Mouse (Mus musculus): ENCODE measurements around the gene Rgs7. TPM values are rescaled to one million over a fixed set of nuclear protein-coding genes. Genes with fewer than 3 reads are reported as not detected.

The Rgs7 gene
- polyA plus RNA-seq, 1 experiment = 90.9 TPM

DNA sequence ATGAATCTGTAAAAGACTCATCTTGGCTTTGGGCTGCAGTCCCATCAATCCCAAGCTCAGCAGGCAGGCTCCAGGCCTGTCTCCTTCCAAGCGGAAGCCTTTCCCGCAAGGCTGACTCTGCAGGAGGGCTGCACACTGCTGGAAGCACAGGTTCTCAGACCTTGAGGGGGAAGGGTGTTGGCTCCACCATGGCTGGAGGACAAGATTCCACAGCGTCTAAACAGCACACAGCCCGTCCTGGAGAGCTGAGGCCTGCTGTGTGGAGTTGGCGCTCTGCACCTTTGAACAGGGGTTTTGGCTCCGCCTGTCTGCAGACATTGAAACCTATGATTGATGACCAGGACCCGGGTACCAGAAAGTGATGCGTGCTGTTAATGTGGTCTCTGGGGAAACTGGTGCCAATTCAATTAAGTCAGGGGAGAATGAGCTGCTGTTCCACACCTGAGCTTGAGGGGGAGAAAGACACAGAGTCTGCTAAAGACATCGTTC, 463.5 kb downstream of the Rgs7 start:
- Histone ChIP-seq H3K27ac (ENCODE audit: insufficient read depth, low read length) (no peak overlapping the region), H3K4me3 (ENCODE audit: insufficient read depth, low read length) (no peak overlapping the region), H3K4me1 (ENCODE audit: control insufficient read depth, insufficient read depth, low read length) (peaks cover 3% of the 10 kb centered on the region)
- TF ChIP-seq POLR2A (IDR thresholded peaks at IDR 0.05; ENCODE audit: extremely low read depth, insufficient read depth, low read length) (no peak), CTCF (IDR thresholded peaks at IDR 0.05; ENCODE audit: extremely low read depth, insufficient read depth, low read length) (no peak)

DNA sequence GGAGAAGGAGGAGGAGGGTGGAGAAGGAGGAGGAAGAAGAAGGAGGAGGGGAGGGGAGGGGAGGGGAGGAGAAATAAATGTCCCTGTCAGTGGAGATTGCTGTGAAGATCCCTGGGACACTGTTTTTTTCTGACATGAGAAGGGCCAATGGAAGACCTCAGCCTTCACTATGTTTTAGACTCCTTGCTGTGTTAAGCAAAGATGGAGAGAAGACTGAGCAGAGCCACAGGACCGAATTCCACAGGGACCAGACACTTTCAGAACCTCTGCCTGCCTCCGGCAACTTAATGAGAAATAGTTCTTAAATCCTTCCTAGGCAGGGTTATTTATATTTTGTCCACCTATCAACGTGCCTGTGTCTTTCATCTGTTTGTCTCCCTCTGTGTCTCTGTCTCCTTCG, 464.0 kb downstream of the Rgs7 start:
- no peak overlapping the region for H3K4me3 ChIP-seq (ENCODE audit: insufficient read depth, low read length)
- TF ChIP-seq POLR2A (IDR thresholded peaks at IDR 0.05; ENCODE audit: extremely low read depth, insufficient read depth, low read length) (no peak), CTCF (IDR thresholded peaks at IDR 0.05; ENCODE audit: extremely low read depth, insufficient read depth, low read length) (no peak)

DNA sequence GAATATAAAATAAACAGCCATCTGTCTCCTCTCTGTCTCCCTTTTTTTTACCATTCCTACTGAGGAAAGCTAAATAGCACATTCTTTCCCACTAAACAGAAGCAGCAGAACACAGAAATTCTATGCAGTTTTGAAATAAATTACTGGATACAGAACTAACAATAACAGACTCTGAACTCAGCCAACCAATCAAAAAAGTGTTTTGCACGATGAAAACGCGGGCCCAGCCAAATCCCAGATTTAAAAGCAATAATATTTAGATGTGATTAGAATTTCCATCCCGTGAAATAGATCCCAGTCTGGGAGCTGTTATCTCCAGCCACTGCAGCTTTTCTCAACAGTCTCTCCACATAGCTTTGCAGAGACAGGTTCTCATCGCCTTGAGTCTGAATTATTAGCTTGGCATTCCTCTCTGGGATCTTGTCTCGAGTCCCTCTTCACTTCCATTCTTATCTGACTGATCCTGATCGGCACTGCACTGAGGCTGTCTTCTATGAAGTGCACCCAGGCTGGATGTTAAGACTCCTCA, 466.5 kb downstream of the Rgs7 start:
- no peak for TF ChIP-seq POLR2A (IDR thresholded peaks at IDR 0.05; ENCODE audit: extremely low read depth, insufficient read depth, low read length)
- no peak for TF ChIP-seq CTCF (IDR thresholded peaks at IDR 0.05; ENCODE audit: extremely low read depth, insufficient read depth, low read length)
- no peaks in the 10 kb centered on the region for H3K4me1 ChIP-seq (ENCODE audit: control insufficient read depth, insufficient read depth, low read length)
- no peak overlapping the region for H3K4me3 ChIP-seq (ENCODE audit: insufficient read depth, low read length)
- no peak overlapping the region for H3K27ac ChIP-seq (ENCODE audit: insufficient read depth, low read length)

More for the DNA sequence above, 464.0 kb downstream of the Rgs7 start:
- Histone ChIP-seq H3K4me1 (ENCODE audit: control insufficient read depth, insufficient read depth, low read length) (peaks cover 3% of the 10 kb centered on the region), H3K27ac (ENCODE audit: insufficient read depth, low read length) (no peak overlapping the region)

DNA sequence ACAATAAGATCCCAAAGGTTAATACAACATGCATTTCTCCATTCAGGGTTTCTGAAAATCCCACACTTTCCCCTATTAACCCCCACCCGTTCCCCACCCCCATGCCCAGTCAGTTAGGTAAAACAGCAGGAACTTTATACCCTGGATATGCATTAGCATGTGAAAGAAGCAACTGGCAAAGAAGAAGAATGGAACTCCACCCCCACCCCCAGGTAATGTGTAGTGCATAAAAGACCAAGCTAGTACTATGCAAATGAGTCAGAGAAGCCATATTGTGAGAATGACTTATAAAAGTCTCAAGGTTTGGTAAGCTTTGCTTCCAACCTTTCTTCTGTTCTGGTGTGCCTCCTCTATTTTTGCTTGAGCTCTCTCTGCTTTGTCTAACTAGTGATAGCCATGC, 468.2 kb downstream of the Rgs7 start:
- Histone ChIP-seq H3K4me3 (ENCODE audit: insufficient read depth, low read length) (no peak overlapping the region), H3K4me1 (ENCODE audit: control insufficient read depth, insufficient read depth, low read length) (no peaks in the 10 kb centered on the region), H3K27ac (ENCODE audit: insufficient read depth, low read length) (no peak overlapping the region)
- TF ChIP-seq POLR2A (IDR thresholded peaks at IDR 0.05; ENCODE audit: extremely low read depth, insufficient read depth, low read length) = no peak

Other genes with a start within 250 kb of the Rgs7 start
- gene Kmo, start 127.9 kb upstream of the Rgs7 start, polyA plus RNA-seq (2012; rRNA removed) = 0.08 and 0.10 TPM in 2 replicates
- 105 and 115 TPM in 2 replicates for gene Fh1, start 133.1 kb upstream of the Rgs7 start, polyA plus RNA-seq (2012; rRNA removed)
- gene Opn3, start 200.3 kb upstream of the Rgs7 start, polyA plus RNA-seq (2012; rRNA removed) = 3.8 and 4.2 TPM in 2 replicates
- 3.4 and 3.5 TPM in 2 replicates for gene Chml, start 200.4 kb upstream of the Rgs7 start, polyA plus RNA-seq (2012; rRNA removed)
- 0.02 TPM in 1 of 2 replicates, not detected in the other for gene Wdr64, start 206.1 kb upstream of the Rgs7 start, polyA plus RNA-seq (2012; rRNA removed)

Data from cortical plate, adult 2 months (tissue).